Mouse (Mus musculus): ENCODE measurements around the gene Rbms3. TPM values are rescaled to one million over a fixed set of nuclear protein-coding genes. Genes with fewer than 3 reads are reported as not detected.

The Rbms3 gene
- total and polyA plus RNA-seq, 3 experiments: 11.1 to 25.7 (median 24.9) TPM

DNA sequence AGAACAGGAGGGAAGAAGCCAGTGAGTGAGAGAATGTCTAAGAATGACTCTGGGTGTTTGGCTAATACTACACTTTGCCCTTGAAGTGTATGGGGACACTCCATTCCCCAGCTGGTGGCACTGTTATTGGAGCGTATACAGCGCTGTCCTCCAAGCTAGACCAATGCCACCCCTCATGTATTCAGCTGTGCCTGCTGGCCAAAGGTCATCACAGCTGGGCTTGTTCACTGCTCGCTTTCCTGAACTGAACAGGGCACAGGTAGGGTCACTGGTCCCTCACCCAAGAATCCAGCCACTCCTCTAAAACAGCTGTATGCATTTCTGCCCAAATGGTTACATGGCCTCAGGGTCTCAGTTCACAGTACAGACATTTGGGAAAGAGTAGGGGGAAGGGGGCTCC is 253.9 kb downstream of the Rbms3 start:
- no peak for DNase-seq

- DNase-seq: peak; percentile 66
Observed at GRCm38 (mm10) chr9:117373164-117373741, 256.5 kb downstream of the Rbms3 start.

- no peak for DNase-seq
Observed at GRCm38 (mm10) chr9:117371980-117372379, 257.7 kb downstream of the Rbms3 start.

- DNase-seq: no peak
Observed at GRCm38 (mm10) chr9:117370086-117370485, 259.6 kb downstream of the Rbms3 start.

DNA sequence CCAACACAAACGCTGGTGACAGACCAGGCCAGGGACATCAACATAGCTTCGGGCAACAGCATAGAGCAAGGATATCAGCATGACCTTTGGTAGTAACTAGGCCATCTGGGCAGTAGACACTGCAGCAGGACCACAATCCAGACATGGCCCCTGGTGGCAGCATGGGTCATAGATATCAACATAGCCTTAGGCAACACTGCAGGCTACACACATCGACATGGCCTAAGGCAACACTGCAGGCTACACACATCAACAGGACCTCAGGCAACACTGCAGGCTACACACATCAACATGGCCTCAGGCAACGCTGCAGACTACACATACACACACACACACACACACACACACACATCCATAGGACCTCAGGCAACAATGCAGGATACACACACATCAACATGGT is 261.7 kb downstream of the Rbms3 start:
- DNase-seq: no peak

DNA sequence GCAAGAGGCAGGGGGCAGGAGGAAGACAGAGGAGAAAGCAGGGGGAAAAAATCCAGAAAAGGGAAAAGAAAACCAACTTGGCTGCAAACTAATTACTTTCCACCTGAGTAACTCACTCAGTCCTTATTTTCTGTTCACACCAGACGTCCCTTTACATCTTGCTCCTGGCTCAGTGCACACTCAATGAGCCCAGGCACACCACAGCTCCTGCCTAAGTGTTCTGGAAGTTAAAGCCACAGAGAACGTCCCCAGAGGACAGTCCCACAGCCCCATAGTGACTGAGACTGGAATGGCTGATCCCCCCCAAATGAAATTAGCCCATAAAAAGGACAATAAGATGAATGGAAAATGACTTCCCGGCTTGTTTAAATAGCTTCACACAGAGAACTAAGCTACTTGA is 265.1 kb downstream of the Rbms3 start:
- DNase-seq: no peak

DNA sequence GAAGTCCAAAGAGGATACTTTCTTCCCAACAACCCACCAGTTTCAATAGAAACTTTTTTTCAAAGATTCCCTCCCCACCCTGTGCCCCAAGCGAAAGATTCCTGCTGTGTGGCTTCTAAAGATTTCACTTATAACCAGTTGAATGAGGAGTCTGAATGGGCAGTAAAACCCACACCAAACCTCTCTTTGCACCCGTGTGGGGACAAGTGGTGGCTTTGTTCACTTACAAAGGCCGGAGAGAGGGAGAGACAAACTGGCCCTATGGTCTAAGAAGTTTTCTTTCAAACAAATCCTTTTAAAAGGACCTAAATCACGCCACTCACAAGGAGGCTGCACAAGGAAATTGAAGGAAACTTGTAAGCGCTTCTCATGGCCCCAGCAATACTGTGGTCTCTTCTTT is 268.3 kb downstream of the Rbms3 start:
- no peak for DNase-seq

- peak; percentile 81 for DNase-seq
Observed at GRCm38 (mm10) chr9:117356764-117357442, 272.8 kb downstream of the Rbms3 start.

GRCm38 (mm10) chr9:117355501-117355900 is 274.2 kb downstream of the Rbms3 start:
- no peak for DNase-seq

DNA sequence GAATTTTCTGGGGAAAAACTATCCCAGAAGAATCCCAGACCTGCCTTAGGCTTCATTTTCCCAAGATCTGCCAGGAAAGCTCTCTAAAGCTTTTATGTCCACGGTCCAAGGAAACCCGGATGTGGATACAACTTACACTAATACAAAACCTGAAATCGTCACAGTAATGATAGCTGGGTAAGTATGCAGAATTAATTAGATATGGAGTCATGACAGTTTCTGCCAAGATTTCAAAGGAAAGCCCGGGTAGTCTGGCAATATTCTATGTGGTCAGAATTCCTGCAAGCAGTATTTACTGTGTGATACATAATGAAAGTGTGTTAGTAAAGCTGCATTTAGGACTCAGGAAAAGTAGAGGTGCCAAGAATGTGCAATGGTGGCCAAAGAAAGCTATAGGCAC is 287.4 kb downstream of the Rbms3 start:
- DNase-seq: no peak

DNA sequence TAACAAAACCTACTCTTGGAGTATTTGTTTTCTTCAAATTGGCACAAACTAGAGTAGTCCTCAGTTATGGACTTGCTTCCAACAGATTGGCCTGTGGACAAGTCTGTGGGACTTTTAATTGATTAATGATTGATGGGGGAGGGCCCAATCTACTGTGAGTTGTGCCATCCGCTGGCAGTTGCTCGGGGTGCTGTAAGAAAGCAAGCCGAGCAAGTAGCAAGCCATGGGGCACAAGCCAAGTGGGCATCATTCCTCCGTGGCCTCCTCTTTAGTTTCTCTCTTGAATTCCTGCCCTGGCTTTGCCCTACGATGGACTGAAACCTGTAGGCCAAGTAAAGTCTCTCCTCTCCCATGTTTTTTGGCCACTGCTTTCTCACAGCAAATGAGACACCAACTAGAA is 299.0 kb downstream of the Rbms3 start:
- DNase-seq: peak; percentile 37

- no peak for DNase-seq
Observed at GRCm38 (mm10) chr9:117319271-117319670, 310.4 kb downstream of the Rbms3 start.

DNA sequence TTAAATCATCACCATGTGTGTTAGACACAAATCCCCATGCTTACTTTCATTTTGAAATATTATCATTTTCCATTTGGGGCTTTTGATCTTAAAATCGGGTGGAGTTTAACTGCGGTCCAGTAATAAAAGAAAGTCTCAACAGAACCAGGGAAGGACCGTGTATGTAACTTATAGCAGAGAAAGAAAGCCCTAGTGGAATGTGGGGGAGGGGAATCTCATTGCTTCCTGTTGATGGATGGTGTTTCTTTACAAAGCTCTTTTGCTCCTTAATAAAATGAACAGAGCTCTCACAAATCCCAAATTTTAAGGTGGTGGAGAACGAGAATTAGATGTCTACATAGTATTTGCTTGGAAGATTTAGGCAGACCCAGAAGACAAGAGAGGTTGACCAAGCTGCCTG is 311.3 kb downstream of the Rbms3 start:
- no peak for DNase-seq

DNA sequence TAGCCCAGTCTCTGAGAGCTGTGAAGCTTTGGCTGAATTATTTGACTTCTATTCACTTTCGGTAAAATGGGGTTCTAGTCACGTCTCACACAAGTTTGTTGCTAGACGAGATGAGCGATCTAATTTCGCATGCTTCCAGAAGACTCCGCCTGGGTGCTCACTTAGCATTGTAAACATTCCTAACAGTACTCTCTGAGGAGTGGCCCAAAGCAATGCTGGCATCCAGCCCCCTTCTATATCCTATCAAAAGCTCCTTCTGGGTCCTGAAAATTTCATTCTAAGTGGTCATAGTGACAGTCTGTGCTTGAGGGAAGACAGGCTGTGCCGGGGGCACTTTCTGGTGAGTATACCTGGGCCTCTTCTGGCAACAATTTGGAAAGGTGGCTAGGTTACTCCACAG is 312.5 kb downstream of the Rbms3 start:
- DNase-seq: no peak

DNA sequence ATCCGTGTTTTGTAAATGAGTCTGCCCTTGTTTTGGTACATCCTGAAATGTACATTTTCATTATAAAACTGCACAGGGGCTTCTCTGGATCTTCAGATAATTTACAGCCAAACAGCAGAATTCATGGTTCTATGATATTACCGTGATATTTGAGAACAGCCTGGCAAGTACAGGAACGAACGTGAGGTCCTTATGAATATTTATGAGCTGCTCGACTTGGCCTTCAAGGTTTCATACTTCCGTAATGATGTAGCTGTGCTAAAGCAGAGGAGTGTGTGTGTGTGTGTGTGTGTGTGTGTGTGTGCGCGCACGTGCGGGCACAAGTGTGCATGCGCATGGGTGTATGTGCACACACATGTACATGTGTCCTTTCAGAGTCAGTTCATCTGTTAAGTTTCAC is 316.1 kb downstream of the Rbms3 start:
- DNase-seq: no peak

DNA sequence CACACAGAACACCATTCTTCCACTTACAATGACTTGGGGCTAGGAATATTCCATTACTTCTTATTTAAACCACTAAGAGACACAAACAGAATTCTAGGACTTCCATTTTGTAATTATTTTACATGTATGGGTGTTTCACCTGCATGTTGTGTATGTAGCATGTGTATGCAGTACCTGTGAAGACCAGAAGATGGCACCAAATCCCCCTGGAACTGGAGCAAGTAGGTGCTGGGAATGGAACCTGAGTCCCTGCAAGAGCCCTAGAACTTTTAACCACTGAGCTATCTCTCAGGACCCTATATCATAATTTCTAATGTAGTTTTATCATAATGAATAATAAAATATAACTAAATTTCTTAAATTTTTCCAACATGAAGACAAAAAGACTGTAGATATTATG is 319.9 kb downstream of the Rbms3 start:
- DNase-seq: no peak

- DNase-seq: no peak
Observed at GRCm38 (mm10) chr9:117298991-117299390, 330.7 kb downstream of the Rbms3 start.

GRCm38 (mm10) chr9:117297662-117298531 is 331.8 kb downstream of the Rbms3 start:
- no peak for DNase-seq

DNA sequence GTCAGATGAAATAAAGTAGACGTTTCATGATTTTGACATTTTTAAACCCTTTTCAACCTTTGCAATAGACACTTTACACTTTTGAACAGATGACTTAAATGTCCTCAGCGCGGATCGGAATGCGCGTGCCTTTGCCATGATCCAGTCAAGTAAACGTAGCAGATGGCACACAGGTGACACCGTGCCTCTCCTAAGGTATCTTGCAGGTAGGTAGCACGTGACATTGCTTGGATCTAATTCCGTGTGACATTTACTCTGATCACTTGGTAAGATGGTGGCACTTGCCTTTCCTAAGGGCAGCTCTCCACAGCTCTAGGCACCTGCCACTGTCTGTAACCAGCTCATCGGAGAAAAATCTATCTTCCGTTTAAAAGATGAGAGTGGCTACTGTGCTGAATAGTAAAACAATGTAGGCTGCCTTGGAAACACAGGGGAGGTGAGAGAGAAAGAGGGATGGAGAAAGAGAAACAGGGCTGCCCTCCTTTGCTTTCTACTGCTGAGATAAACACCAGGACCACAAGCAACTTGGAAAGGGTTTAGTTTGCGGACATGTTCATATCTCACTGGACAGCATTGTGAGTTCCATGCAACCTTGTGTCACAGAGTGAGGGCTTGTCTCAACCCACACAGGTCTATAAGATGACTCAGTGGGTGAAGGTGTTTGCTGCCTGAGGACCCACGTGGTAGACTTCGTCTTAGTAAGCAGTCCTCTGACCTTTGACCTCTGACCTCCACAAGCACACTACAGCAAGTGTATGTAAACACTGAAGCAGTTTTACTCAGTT is 338.5 kb downstream of the Rbms3 start:
- DNase-seq: no peak

GRCm38 (mm10) chr9:117274846-117275245 is 354.9 kb downstream of the Rbms3 start:
- DNase-seq: no peak

DNA sequence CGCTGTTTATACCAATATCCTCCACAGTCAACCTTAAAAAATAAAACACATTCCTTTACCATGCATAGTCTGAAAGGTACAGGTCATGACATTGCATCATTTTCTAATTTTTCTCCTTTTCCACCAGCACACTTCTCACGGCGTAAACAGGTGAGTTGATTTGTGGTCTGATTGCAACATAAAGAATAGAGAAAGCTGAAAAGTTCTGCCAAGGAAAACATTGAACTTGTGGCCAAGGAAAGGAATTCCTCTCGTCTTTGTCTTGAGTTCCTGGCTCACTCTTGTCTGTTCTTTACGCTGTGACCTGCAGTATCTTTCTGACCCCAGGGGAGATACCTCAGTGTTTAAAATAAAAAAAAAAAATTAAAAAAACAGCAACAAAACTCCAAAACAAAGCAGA is 370.1 kb downstream of the Rbms3 start:
- no peak for DNase-seq

DNA sequence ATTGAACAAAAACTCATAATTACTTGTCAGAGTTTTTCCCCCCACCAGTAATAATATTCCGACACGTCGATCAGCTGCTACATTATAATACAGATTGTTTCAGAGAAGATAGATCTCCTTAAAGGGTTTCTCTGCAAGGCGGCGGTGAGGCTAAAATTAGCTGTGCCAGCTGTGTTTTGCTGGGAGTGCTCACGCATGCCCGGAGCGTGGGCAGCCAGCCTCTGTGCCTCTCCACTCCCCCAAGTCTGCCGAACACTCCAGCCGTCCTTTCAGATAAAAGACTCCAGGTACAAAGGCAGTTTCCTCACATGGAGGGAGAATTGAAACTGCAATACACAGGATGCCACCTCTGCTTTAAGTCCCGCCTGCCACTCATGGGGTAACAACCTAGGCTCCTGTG is 376.4 kb downstream of the Rbms3 start:
- DNase-seq: peak; percentile 12
